Mouse (Mus musculus): ENCODE measurements around the gene Mafg. TPM values are rescaled to one million over a fixed set of nuclear protein-coding genes. Genes with fewer than 3 reads are reported as not detected.

Gene Mafg
- total and polyA plus RNA-seq, 3 experiments = 32.8 to 45.2 (median 35.7) TPM

DNA sequence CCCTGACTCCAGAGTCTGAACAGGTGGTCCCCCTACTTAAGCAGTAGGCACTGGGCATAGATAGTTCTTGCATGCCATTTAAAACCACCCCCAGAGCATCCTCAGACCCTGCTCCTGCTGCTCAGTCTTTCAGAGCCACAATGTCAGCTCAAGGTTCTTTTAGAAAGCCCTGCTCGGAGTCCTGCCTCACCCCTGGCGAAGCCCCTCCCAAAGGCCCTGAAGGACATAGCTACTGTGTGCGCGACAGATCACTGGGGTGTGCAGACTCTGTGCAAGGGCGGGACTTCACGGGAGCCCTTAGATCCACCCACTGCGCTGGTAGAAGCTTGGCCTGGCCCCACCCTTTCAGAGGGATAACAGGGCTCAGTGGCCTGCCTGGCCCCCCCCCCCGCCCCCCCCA lies 24.1 kb downstream of the Mafg start:
- peaks cover 4% of the 10 kb centered on the region for H3K4me1 ChIP-seq (ENCODE audit: control insufficient read depth, insufficient read depth, low read length)
- intact Hi-C loops (cut with DNase I) = no loop called here
- H3K9ac ChIP-seq (ENCODE audit: low read depth, low read length) = no peak overlapping the region
- DNase-seq = no peak
- no peak overlapping the region for H3K27ac ChIP-seq
- H3K4me3 ChIP-seq = no peak overlapping the region
- WGBS = 66% methylated on average over 8 of the region's 8 CpGs
- no peaks in the 10 kb centered on the region for H3K36me3 ChIP-seq (ENCODE audit: control insufficient read depth, insufficient read depth, low read length)
- TF ChIP-seq POLR2A (IDR thresholded peaks at IDR 0.05; ENCODE audit: insufficient read depth, low read depth, low read length) (no peak), CTCF (IDR thresholded peaks at IDR 0.05) (no peak)
- no peaks in the 10 kb centered on the region for H3K79me2 ChIP-seq (replicated peaks; ENCODE audit: control insufficient read depth, insufficient read depth, low read length)
- H3K27me3 ChIP-seq (ENCODE audit: control insufficient read depth, insufficient read depth, low read length) = no peaks in the 10 kb centered on the region

DNA sequence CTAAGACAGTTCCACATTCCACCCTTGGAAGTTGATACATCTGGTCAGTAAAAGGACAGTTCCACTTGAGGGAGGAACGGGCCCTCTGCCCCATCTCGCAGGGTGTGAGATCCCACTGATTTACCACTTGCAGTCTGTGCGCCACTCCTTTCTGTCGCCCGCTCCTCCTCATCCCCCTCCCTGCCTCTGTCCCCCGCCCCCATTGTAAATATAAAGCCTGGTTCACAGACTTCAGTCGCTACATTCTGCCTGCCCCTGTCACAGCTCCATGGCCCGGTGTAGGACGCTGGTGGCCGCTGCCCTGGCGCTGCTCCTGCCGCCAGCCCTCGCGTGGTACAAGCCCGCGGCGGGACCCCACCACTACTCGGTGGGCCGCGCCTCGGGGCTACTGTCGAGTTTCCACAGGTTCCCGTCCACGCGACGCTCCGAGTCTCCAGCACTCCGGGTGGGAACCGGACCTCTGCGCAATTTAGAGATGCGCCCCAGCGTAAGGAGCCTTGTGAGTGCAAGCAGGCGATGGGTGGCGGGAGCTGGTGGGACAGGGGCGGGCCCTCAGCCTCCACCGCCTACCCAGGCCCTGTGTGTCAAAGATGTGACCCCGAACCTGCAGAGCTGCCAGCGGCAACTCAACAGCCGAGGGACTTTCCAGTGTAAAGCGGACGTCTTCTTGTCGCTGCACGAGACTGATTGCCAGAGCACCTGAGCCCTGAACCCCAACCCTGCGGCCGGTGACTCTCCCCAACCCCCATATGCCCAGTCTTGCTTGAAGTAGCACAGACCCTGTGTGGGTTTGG lies 25.0 kb downstream of the Mafg start, which contains the start of gene Npb:
Npb (plus strand) TSS at position 237 of the 794 bp plus-strand sequence.
- no peak within 1 kb of the TSS for H3K4me3 ChIP-seq
- H3K36me3 ChIP-seq (ENCODE audit: control insufficient read depth, insufficient read depth, low read length) = no peaks in the 10 kb centered on the region
- H3K4me1 ChIP-seq (ENCODE audit: control insufficient read depth, insufficient read depth, low read length) = peaks cover 4% of the 10 kb centered on the region
- WGBS = 23% methylated on average over 45 of the region's 45 CpGs
- intact Hi-C loops (cut with DNase I) = no loop called here
- no peak within 1 kb of the TSS for H3K27ac ChIP-seq
- H3K9ac ChIP-seq (ENCODE audit: low read depth, low read length) = no peak within 1 kb of the TSS; the same call in 1 of the 2 replicates
- H3K79me2 ChIP-seq (replicated peaks; ENCODE audit: control insufficient read depth, insufficient read depth, low read length) = no peaks in the 10 kb centered on the region
- no peaks in the 10 kb centered on the region for H3K27me3 ChIP-seq (ENCODE audit: control insufficient read depth, insufficient read depth, low read length)
- DNase-seq = no peak
- TF ChIP-seq POLR2A (IDR thresholded peaks at IDR 0.05; ENCODE audit: insufficient read depth, low read depth, low read length) = no peak
- no peak for TF ChIP-seq CTCF (IDR thresholded peaks at IDR 0.05)
- no peak for TF ChIP-seq EP300 (IDR thresholded peaks at IDR 0.05; ENCODE audit: insufficient read depth, low read depth, low read length)

DNA sequence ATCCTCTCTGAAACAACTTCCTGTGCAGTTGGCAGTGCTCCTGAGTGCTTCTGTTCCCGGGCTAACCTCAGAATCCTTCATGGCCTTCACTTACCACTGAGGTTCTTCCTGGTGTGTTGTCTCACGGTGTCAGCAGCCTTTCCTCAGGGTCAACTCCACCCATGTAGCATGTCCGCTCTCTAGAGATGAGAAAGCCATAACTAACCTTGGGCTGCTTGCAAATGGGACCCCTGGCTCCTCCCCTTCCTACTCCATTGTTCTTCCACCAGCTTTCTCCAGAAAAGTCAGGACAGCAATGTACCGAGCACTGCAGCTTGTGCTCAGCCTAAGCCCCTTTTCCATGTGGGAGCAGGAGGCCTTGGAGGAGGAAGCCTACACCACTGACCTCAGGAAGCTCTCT lies 26.6 kb downstream of the Mafg start:
- Histone ChIP-seq H3K36me3 (ENCODE audit: control insufficient read depth, insufficient read depth, low read length) (no peaks in the 10 kb centered on the region), H3K27ac (no peak overlapping the region), H3K4me3 (no peak overlapping the region), H3K9ac (ENCODE audit: low read depth, low read length) (no peak overlapping the region), H3K4me1 (ENCODE audit: control insufficient read depth, insufficient read depth, low read length) (peaks cover 4% of the 10 kb centered on the region), H3K79me2 (replicated peaks; ENCODE audit: control insufficient read depth, insufficient read depth, low read length) (no peaks in the 10 kb centered on the region), H3K27me3 (ENCODE audit: control insufficient read depth, insufficient read depth, low read length) (no peaks in the 10 kb centered on the region)
- no peak for DNase-seq
- TF ChIP-seq EP300 (IDR thresholded peaks at IDR 0.05; ENCODE audit: insufficient read depth, low read depth, low read length) (no peak), POLR2A (IDR thresholded peaks at IDR 0.05; ENCODE audit: insufficient read depth, low read depth, low read length) (no peak), CTCF (IDR thresholded peaks at IDR 0.05) (no peak)
- intact Hi-C loops (cut with DNase I) = no loop called here
- WGBS = 39% methylated on average over 4 of the region's 4 CpGs

DNA sequence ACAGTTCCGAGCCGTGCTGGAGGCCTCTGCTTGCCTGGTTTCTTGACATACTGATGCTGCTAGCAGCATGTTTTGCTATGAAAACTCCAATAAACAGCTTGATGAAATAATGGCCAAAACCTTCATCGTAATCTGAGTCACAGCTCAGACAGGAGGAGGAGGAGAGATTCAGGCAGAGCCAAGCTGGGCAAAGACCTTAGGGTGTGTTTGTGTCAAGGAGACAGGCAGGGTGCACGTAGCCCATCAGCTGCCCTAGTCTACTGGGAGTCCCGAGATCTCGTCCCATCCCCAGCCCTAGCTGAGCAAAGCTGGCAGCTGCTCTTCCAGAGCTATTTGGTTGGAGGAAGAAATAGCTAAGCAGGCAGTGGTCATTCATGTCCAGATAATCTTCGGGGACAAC lies 27.7 kb downstream of the Mafg start:
- Histone ChIP-seq H3K4me3 (no peak overlapping the region), H3K27ac (no peak overlapping the region), H3K79me2 (replicated peaks; ENCODE audit: control insufficient read depth, insufficient read depth, low read length) (no peaks in the 10 kb centered on the region), H3K9ac (ENCODE audit: low read depth, low read length) (no peak overlapping the region), H3K4me1 (ENCODE audit: control insufficient read depth, insufficient read depth, low read length) (peaks cover 4% of the 10 kb centered on the region), H3K36me3 (ENCODE audit: control insufficient read depth, insufficient read depth, low read length) (no peaks in the 10 kb centered on the region), H3K27me3 (ENCODE audit: control insufficient read depth, insufficient read depth, low read length) (no peaks in the 10 kb centered on the region)
- intact Hi-C loops (cut with DNase I) = no loop called here
- WGBS = 84% methylated on average over 7 of the region's 7 CpGs
- DNase-seq = no peak
- TF ChIP-seq POLR2A (IDR thresholded peaks at IDR 0.05; ENCODE audit: insufficient read depth, low read depth, low read length) (no peak), CTCF (IDR thresholded peaks at IDR 0.05) (no peak), EP300 (IDR thresholded peaks at IDR 0.05; ENCODE audit: insufficient read depth, low read depth, low read length) (no peak)

DNA sequence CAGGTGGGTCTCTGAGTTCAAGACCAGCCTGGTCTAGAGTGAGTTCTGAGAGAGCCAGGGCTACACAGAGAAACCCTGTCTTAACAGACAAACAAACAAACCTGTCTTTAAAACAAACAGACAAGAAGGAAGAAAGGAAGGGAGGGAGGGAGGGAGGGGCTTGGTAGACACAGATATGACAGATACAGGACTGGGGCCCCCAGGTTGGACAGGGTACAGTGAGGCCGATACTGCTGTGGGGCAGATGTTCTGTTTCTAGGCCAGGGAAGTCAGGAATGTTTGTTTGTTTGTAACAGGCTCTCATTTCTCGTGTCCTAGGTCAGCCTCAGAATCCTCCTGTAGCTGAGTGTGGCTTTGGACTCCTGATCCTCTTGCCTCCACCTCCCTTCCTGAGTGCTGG lies 29.9 kb downstream of the Mafg start:
- H3K4me3 ChIP-seq = no peak overlapping the region
- intact Hi-C loops (cut with DNase I) = no loop called here
- H3K79me2 ChIP-seq (replicated peaks; ENCODE audit: control insufficient read depth, insufficient read depth, low read length) = no peaks in the 10 kb centered on the region
- H3K27ac ChIP-seq = no peak overlapping the region
- H3K27me3 ChIP-seq (ENCODE audit: control insufficient read depth, insufficient read depth, low read length) = no peaks in the 10 kb centered on the region
- TF ChIP-seq CTCF (IDR thresholded peaks at IDR 0.05) = no peak
- no peak for TF ChIP-seq EP300 (IDR thresholded peaks at IDR 0.05; ENCODE audit: insufficient read depth, low read depth, low read length)
- TF ChIP-seq POLR2A (IDR thresholded peaks at IDR 0.05; ENCODE audit: insufficient read depth, low read depth, low read length) = no peak
- 79% methylated on average over 2 of the region's 2 CpGs for WGBS
- no peak overlapping the region for H3K9ac ChIP-seq (ENCODE audit: low read depth, low read length)
- no peak for DNase-seq
- no peaks in the 10 kb centered on the region for H3K36me3 ChIP-seq (ENCODE audit: control insufficient read depth, insufficient read depth, low read length)
- peaks cover 8% of the 10 kb centered on the region for H3K4me1 ChIP-seq (ENCODE audit: control insufficient read depth, insufficient read depth, low read length)

DNA sequence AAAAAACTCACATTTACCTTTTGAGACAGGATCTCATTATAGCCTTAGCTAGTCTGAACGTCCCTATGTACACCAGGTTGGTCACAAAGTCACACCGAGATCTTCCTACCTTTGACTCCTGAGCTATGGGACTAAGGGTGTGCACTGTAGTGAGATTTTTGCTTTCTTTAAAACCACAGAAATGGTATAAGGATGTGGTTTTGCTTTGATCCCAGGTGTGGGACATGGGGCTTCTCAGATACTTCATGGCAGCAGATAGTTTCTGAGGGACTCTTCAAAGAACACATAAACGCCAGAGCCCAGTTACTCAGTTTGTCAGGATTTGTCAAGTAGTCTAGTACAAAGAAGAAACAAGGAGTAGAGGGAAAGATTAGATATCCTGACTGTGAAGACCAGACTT lies 32.7 kb downstream of the Mafg start:
- intact Hi-C loops (cut with DNase I) = no loop called here
- no peak overlapping the region for H3K27ac ChIP-seq
- no peaks in the 10 kb centered on the region; the same call in 1 of the 2 replicates for H3K36me3 ChIP-seq (ENCODE audit: control insufficient read depth, insufficient read depth, low read length)
- WGBS = 86% methylated on average over 3 of the region's 3 CpGs
- H3K79me2 ChIP-seq (replicated peaks; ENCODE audit: control insufficient read depth, insufficient read depth, low read length) = peaks cover 3% of the 10 kb centered on the region; the same call in 1 of the 2 replicates
- no peaks in the 10 kb centered on the region for H3K27me3 ChIP-seq (ENCODE audit: control insufficient read depth, insufficient read depth, low read length)
- no peak for DNase-seq
- H3K9ac ChIP-seq (ENCODE audit: low read depth, low read length) = no peak overlapping the region
- no peak overlapping the region for H3K4me3 ChIP-seq
- TF ChIP-seq EP300 (IDR thresholded peaks at IDR 0.05; ENCODE audit: insufficient read depth, low read depth, low read length) = no peak
- TF ChIP-seq POLR2A (IDR thresholded peaks at IDR 0.05; ENCODE audit: insufficient read depth, low read depth, low read length) = no peak
- TF ChIP-seq CTCF (IDR thresholded peaks at IDR 0.05) = no peak
- H3K4me1 ChIP-seq (ENCODE audit: control insufficient read depth, insufficient read depth, low read length) = peaks cover 7% of the 10 kb centered on the region
